Mouse (Mus musculus) embryonic facial prominence, embryonic 11.5 days (tissue): Measurements from ENCODE around the gene Tmod2. TPM values are rescaled to one million over a fixed set of nuclear protein-coding genes. Genes with fewer than 3 reads are reported as not detected.
A peak's percentile ranks its signal among the peaks of the same experiment; 100 is the strongest.

Experiments used
- ATAC-seq: fragments of 200-750 bp; cut with Nextera tagmentation; replicated peaks from 2 replicates; pipeline ENCODE4 v1.8.0; 2017; ENCODE audit warnings: low read depth; ENCODE audit not compliant: insufficient number of reproducible peaks, low FRiP score, low TSS enrichment
- DNase-seq: peaks from one replicate; pipeline ENCODE4 v3.0.0-alpha.2; 2015; ENCODE audit warnings: low spot score
- H3K27ac ChIP-seq: fragments of 300-500 bp; sonication (generic); replicated peaks from 2 replicates; pipeline ENCODE4 v1.5.1; 2014; ENCODE audit warnings: mild to moderate bottlenecking, low read depth, low read length, control low read depth
- H3K27me3 ChIP-seq: fragments of 300-500 bp; sonication (generic); 2 replicates; pipeline ENCODE4 v1.6.1; 2014; ENCODE audit warnings: mild to moderate bottlenecking, low read length, moderate library complexity, mixed read lengths; ENCODE audit not compliant: control insufficient read depth, insufficient read depth
- H3K36me3 ChIP-seq: fragments of 300-500 bp; sonication (generic); replicated peaks from 2 replicates; pipeline ENCODE4 v1.6.1; 2014; ENCODE audit warnings: low read depth, mild to moderate bottlenecking, low read length, moderate library complexity, mixed read lengths; ENCODE audit not compliant: control insufficient read depth, insufficient read depth
- H3K4me1 ChIP-seq: fragments of 300-500 bp; sonication (generic); 2 replicates; pipeline ENCODE4 v1.6.1; 2014; ENCODE audit warnings: low read length, mixed read lengths; ENCODE audit not compliant: control insufficient read depth, insufficient read depth
- H3K4me2 ChIP-seq: fragments of 300-500 bp; sonication (generic); 2 replicates; pipeline ENCODE4 v1.6.1; 2014; ENCODE audit warnings: low read depth, mild to moderate bottlenecking, control low read depth, low read length, moderate library complexity
- H3K4me3 ChIP-seq: fragments of 300-500 bp; sonication (generic); 2 replicates; pipeline ENCODE4 v1.5.1; 2014; ENCODE audit warnings: low read depth, low read length, control low read depth
- H3K9ac ChIP-seq: fragments of 300-500 bp; sonication (generic); replicated peaks from 2 replicates; pipeline ENCODE4 v1.6.1; 2014; ENCODE audit warnings: mild to moderate bottlenecking, control low read depth, low read length
- H3K9me3 ChIP-seq: fragments of 300-500 bp; sonication (generic); replicated peaks from 2 replicates; pipeline ENCODE4 v1.6.1; 2016; ENCODE audit warnings: mild to moderate bottlenecking, low read length, inconsistent platforms, mixed read lengths; ENCODE audit not compliant: control insufficient read depth
- WGBS: fragments of 180-500 bp; shearing (Covaris S2); extraction: QIAGEN DNeasy Blood & Tissue Kit; methylation state at CpG from one replicate; pipeline ENCODE4 v1.1.7; 2014; 5-methylcytosine and 5-hydroxymethylcytosine counted together
- polyA plus RNA-seq: library from polyadenylated mRNA; unstranded; fragments of >200 nt; fragmentation: Nextera tagmentation; extraction: Ambion mirVana; gene quantifications from 2 replicates; pipeline ENCODE4 v1.2.1, GENCODE M21; 2014

The Tmod2 gene
- polyA plus RNA-seq, 1 experiment from 2014 or later, result 36.2 TPM

DNA sequence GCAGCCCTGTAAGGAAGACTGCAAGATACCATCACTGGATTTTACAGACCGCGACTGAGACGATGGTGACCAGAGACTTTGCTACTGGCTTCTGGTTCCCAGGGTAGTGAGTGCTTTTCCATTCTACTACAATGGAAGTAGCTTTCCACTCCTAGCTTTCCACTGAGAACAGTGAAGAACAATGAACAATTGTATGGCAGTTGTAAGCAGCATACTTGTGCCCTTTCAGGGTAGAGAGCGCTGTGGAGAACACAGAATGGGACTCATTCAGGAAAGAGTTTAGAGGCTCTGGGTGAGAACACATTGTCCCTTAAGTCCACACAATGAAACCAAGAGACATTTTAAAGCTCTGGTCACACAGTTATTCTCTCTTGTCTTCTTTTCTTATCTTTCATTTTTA is 13.5 kb downstream of the Tmod2 start:
- Histone ChIP-seq H3K36me3 (no peaks in the 10 kb centered on the region), H3K4me3 (no peak overlapping the region), H3K27ac (no peak overlapping the region), H3K9me3 (no peaks in the 10 kb centered on the region), H3K27me3 (no peaks in the 10 kb centered on the region), H3K9ac (no peak overlapping the region), H3K4me2 (no peak overlapping the region), H3K4me1 (no peaks in the 10 kb centered on the region)
- DNase-seq (no peak), ATAC-seq (no peak)
- 70% methylated on average over 4 of the region's 4 CpGs for WGBS

DNA sequence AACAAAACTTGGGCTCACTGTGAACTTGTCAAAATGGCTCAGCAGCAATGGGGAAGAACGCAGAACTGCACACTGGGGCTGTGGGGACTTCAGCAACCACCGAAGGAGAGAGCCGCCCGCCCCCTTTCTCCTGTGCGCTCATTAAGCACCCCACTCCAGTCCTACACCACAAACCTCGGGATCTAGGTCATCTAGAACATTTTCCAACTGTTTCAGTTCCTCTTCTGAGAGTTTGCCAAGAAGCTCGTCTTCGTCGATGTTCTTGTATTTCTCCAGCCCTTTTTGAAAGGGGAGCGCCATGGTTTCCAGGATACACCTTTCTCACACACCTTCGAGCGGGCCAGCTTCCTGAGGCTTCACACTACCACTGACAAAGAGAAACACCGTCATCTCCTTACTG is 14.1 kb downstream of the Tmod2 start:
- Histone ChIP-seq H3K27me3 (no peaks in the 10 kb centered on the region), H3K27ac (no peak overlapping the region), H3K9me3 (no peaks in the 10 kb centered on the region), H3K4me2 (no peak overlapping the region), H3K4me3 (no peak overlapping the region), H3K4me1 (no peaks in the 10 kb centered on the region), H3K9ac (no peak overlapping the region), H3K36me3 (no peaks in the 10 kb centered on the region)
- 91% methylated on average over 13 of the region's 13 CpGs for WGBS
- DNase-seq, result no peak
- ATAC-seq, result no peak

DNA sequence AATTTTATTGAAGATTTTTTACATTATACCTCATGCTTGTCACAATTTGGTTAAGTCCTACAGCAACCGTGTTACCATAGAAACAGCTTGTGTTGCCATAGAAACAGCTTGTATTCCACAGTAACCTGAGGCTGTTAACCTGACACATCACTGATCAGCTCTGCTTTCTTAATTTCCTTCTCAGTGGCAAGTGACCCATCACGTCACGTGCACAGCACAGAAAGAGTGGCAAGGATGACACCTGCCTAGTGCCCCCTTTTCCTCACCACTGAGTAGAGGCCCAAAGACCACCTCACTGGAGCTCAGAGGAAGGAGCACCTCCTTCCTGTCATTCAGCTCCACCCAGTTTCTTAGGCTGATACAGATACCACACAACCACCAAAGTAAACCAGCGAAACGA is 17.6 kb downstream of the Tmod2 start:
- Histone ChIP-seq H3K4me1 (no peaks in the 10 kb centered on the region), H3K27ac (no peak overlapping the region), H3K4me2 (no peak overlapping the region), H3K27me3 (no peaks in the 10 kb centered on the region), H3K36me3 (no peaks in the 10 kb centered on the region; the same call in 1 of the 2 replicates), H3K9me3 (no peaks in the 10 kb centered on the region), H3K4me3 (no peak overlapping the region), H3K9ac (no peak overlapping the region)
- peak; percentile 24 for DNase-seq
- 80% methylated on average over 5 of the region's 5 CpGs for WGBS
- no peak for ATAC-seq

DNA sequence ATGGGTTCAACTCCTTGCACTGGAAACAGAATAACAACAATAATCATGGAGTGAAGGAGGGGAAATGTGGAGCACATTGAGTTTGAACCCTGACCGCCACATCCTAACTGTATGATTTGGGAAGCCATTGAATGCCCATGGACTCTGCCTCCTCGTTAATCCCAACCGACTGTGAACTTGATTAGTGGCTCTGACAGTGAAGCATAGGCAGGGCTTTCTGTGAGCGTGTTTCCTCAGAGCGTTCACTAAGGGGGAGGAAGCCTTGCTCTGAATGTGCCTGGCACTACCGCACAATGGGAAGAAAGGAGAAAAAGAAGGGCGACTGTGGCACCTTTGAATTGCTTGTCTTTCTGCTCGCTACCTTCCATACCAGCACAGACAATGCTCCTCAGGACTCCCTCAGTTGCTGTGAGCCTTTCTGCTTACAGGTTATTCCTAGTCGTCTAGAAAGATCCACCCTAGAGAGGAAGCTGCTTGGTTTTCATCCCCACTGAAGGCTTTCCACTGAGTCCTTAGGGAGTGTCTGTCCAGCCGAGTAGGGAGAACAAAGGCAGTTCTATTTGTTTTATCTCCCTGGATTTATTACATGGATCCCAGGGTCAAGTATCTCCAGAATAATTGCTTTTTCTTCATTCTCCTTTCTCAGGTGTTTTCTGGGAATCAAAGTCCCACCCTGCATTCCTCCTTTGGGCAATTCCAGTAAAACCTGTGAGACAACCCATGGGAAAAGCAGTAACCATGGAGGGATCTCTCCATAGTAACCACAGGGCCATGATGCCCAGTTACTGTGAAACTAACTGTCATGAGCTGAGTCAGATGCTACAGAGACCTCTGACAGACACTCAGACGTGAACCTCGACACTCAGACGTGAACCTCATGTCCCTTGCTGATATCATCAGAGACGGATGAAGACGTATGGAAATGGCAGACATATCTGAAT is 21.0 kb downstream of the Tmod2 start:
- ATAC-seq, result no peak
- Histone ChIP-seq H3K4me3 (no peak overlapping the region), H3K36me3 (no peaks in the 10 kb centered on the region; the same call in 1 of the 2 replicates), H3K9ac (no peak overlapping the region), H3K27me3 (no peaks in the 10 kb centered on the region), H3K4me2 (no peak overlapping the region), H3K27ac (no peak overlapping the region), H3K4me1 (no peaks in the 10 kb centered on the region), H3K9me3 (no peaks in the 10 kb centered on the region)
- WGBS, result 85% methylated on average over 15 of the region's 15 CpGs
- DNase-seq, result no peak

DNA sequence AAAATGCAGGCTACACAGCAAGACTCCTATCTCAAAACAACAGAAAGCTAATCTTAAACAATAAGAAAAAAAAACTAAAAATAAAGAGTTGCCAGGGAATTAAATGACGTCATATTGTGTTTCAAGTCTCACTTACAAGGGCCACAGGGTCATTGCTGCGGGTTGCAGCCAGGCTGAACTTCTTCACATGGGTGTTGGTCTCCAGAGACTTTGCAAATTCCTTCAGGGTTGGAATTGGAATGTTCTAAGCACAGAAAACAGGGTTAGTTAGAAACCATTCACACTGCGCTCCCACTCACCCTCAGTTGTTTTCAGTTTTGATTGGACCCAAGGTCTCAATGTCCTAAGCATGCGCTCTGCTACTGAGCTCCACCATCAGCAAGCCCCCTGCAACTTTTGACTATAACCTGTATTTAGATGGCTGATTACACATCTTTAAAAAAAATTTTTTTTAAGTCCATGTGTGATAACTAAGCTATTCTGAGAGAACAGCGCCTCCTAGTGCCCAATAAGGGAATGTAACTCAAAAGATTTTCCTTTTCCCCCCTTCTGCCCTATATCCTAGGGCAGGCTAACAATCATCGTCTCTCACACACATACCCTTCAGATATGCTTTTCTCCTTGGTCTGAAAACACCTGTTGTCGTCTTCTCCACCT is 29.3 kb downstream of the Tmod2 start:
- Histone ChIP-seq H3K9me3 (no peaks in the 10 kb centered on the region), H3K4me3 (no peak overlapping the region), H3K27me3 (no peaks in the 10 kb centered on the region), H3K36me3 (no peaks in the 10 kb centered on the region), H3K4me2 (no peak overlapping the region), H3K27ac (no peak overlapping the region), H3K9ac (no peak overlapping the region), H3K4me1 (no peaks in the 10 kb centered on the region)
- DNase-seq (peak; percentile 64), ATAC-seq (no peak)
- WGBS, result 46% methylated on average over 7 of the region's 7 CpGs

DNA sequence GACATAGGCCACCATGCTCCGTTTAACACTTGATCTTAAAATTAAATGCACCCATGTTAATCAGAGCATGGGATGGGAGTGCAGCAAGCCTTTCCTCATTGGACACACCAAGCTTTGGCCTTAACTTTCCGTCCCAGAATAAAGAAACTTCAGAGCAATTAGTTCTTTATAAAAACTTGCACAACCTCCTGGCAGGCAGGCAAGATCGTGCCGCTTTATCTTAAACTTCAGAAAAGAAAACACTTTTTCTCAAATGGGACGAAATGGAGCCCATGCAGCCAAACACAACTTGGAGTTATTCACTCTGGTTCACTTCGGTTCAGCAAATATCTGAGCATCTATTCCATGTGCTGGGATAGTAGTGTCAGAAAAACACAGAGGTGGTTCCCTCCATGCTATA is 31.8 kb downstream of the Tmod2 start:
- DNase-seq, result no peak
- no peak overlapping the region for H3K4me2 ChIP-seq
- no peaks in the 10 kb centered on the region for H3K36me3 ChIP-seq
- H3K27me3 ChIP-seq, result no peaks in the 10 kb centered on the region
- no peak for ATAC-seq
- no peaks in the 10 kb centered on the region for H3K4me1 ChIP-seq
- no peak overlapping the region for H3K4me3 ChIP-seq
- no peaks in the 10 kb centered on the region for H3K9me3 ChIP-seq
- H3K27ac ChIP-seq, result no peak overlapping the region
- WGBS, result 93% methylated on average over 6 of the region's 6 CpGs
- H3K9ac ChIP-seq, result no peak overlapping the region

DNA sequence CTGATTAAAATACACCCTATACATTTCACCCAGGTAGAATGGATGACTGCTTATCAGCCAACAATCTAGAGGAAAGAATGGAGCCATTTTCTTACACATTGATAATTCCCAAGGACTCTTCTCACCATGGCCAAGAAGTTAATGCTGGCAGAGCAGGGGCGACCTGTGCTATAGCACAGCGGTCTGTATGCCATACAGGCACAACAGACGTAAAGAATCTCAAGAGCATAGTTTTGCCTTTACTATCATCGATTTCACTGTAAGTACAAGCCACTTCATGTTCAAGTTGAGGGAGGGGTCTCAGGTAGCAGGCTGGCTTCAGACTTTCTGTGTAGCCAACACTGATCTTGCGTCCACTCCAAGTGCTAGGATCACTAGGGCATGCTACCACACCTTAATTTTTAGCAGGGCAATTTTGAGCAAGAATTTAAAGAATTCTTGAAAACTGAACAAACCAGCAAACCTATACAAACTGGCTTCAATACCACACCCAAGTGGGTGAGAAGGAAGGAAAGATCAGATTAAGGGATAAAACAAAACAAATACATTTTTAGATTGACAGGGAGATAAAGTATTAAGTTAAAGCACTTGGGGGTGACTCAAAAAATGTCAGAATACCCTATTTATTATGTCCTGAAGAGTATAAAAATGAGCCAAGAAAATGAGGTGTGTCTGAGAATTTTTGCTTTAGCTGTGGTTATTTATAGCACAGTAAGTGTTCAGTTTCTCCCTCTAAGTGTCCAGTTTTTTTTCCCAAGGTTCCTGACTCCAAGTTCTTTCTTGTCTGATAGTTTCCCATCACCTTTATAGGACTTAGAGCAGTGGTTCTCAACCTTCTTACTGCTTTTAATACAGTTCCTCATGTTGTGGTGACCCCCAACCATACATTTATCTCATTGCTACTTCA is 39.8 kb downstream of the Tmod2 start:
- H3K9ac ChIP-seq, result no peak overlapping the region
- H3K4me2 ChIP-seq, result no peak overlapping the region
- no peaks in the 10 kb centered on the region for H3K4me1 ChIP-seq
- DNase-seq, result no peak
- no peak overlapping the region for H3K4me3 ChIP-seq
- no peaks in the 10 kb centered on the region for H3K9me3 ChIP-seq
- 83% methylated on average over 5 of the region's 5 CpGs for WGBS
- ATAC-seq, result no peak
- no peaks in the 10 kb centered on the region for H3K36me3 ChIP-seq
- H3K27ac ChIP-seq, result no peak overlapping the region
- H3K27me3 ChIP-seq, result no peaks in the 10 kb centered on the region
